Mouse (Mus musculus): ENCODE results near the gene Spty2d1. TPM values are rescaled to one million over a fixed set of nuclear protein-coding genes. Genes with fewer than 3 reads are reported as not detected.

The Spty2d1 gene
- polyA plus RNA-seq, 1 experiment from 2014 or later = 19.8 TPM

- peak overlapping the region; percentile 4; the same call in 1 of the 2 replicates for H3K27ac ChIP-seq (ENCODE audit: poor library complexity, severe bottlenecking)
- H3K4me1 ChIP-seq (replicated peaks) = peaks cover 16% of the 10 kb centered on the region
- peak; percentile 45; the same call in 1 of the 2 replicates for ATAC-seq (ENCODE audit: insufficient number of reproducible peaks, low FRiP score)
- no peak overlapping the region for H3K9ac ChIP-seq
- H3K27me3 ChIP-seq (replicated peaks) = no peaks in the 10 kb centered on the region
- H3K9me3 ChIP-seq (replicated peaks) = no peaks in the 10 kb centered on the region
- 50% methylated on average over 2 of the region's 2 CpGs for WGBS
- no peak overlapping the region for H3K4me2 ChIP-seq
- H3K36me3 ChIP-seq = peaks cover 10% of the 10 kb centered on the region
- no peak overlapping the region for H3K4me3 ChIP-seq
Observed at GRCm38 (mm10) chr7:46987073-46987472, 21.1 kb downstream of the Spty2d1 start.

GRCm38 (mm10) chr7:46986646-46987045 lies 21.6 kb downstream of the Spty2d1 start:
- H3K4me2 ChIP-seq = no peak overlapping the region
- H3K36me3 ChIP-seq = peaks cover 6% of the 10 kb centered on the region
- H3K9me3 ChIP-seq (replicated peaks) = no peaks in the 10 kb centered on the region
- 54% methylated on average over 5 of the region's 5 CpGs for WGBS
- H3K4me3 ChIP-seq = no peak overlapping the region
- no peaks in the 10 kb centered on the region for H3K27me3 ChIP-seq (replicated peaks)
- H3K27ac ChIP-seq (ENCODE audit: poor library complexity, severe bottlenecking) = peak overlapping the region; percentile 4; the same call in 1 of the 2 replicates
- peaks cover 16% of the 10 kb centered on the region for H3K4me1 ChIP-seq (replicated peaks)
- no peak overlapping the region for H3K9ac ChIP-seq
- ATAC-seq (ENCODE audit: insufficient number of reproducible peaks, low FRiP score) = no peak; the same call in 1 of the 2 replicates

- Histone ChIP-seq H3K4me2 (no peak overlapping the region), H3K9me3 (replicated peaks) (no peaks in the 10 kb centered on the region), H3K27me3 (replicated peaks) (no peaks in the 10 kb centered on the region), H3K4me3 (no peak overlapping the region), H3K9ac (no peak overlapping the region), H3K36me3 (peaks cover 6% of the 10 kb centered on the region), H3K4me1 (replicated peaks) (peaks cover 16% of the 10 kb centered on the region), H3K27ac (ENCODE audit: poor library complexity, severe bottlenecking) (peak overlapping the region; percentile 4; the same call in 1 of the 2 replicates)
- no peak for ATAC-seq (ENCODE audit: insufficient number of reproducible peaks, low FRiP score)
- WGBS = 56% methylated on average over 8 of the region's 8 CpGs
Observed at GRCm38 (mm10) chr7:46985718-46986505, 22.3 kb downstream of the Spty2d1 start.

- Histone ChIP-seq H3K4me1 (replicated peaks) (peaks cover 13% of the 10 kb centered on the region), H3K36me3 (no peaks in the 10 kb centered on the region), H3K9ac (no peak within 1 kb of the TSS), H3K27me3 (replicated peaks) (no peaks in the 10 kb centered on the region), H3K4me2 (no peak within 1 kb of the TSS), H3K4me3 (no peak within 1 kb of the TSS), H3K27ac (ENCODE audit: poor library complexity, severe bottlenecking) (no peak within 1 kb of the TSS), H3K9me3 (replicated peaks) (no peaks in the 10 kb centered on the region)
- ATAC-seq (ENCODE audit: insufficient number of reproducible peaks, low FRiP score) = no peak
- WGBS = 80% methylated on average over 3 of the region's 3 CpGs
Observed at GRCm38 (mm10) chr7:46983280-46983679, 24.9 kb downstream of the Spty2d1 start, which contains the start of gene Gm9999. Gene Gm9999, plus strand, starts transcription at chr7:46983580.

- no peak for ATAC-seq (ENCODE audit: insufficient number of reproducible peaks, low FRiP score)
- WGBS = 86% methylated on average over 11 of the region's 11 CpGs
- H3K4me1 ChIP-seq (replicated peaks) = no peaks in the 10 kb centered on the region
Observed at GRCm38 (mm10) chr7:46975456-46975855, 32.8 kb downstream of the Spty2d1 start.

GRCm38 (mm10) chr7:46974648-46975047 lies 33.6 kb downstream of the Spty2d1 start:
- Histone ChIP-seq H3K4me3 (no peak overlapping the region), H3K4me1 (replicated peaks) (no peaks in the 10 kb centered on the region), H3K9ac (no peak overlapping the region), H3K4me2 (no peak overlapping the region), H3K36me3 (no peaks in the 10 kb centered on the region), H3K9me3 (replicated peaks) (peaks cover 9% of the 10 kb centered on the region), H3K27me3 (replicated peaks) (no peaks in the 10 kb centered on the region), H3K27ac (ENCODE audit: poor library complexity, severe bottlenecking) (no peak overlapping the region)
- ATAC-seq (ENCODE audit: insufficient number of reproducible peaks, low FRiP score) = no peak
- 88% methylated on average over 4 of the region's 4 CpGs for WGBS

More at GRCm38 (mm10) chr7:46975456-46975855, 32.8 kb downstream of the Spty2d1 start:
- no peak overlapping the region for H3K27ac ChIP-seq (ENCODE audit: poor library complexity, severe bottlenecking)
- peaks cover 9% of the 10 kb centered on the region for H3K9me3 ChIP-seq (replicated peaks)
- H3K27me3 ChIP-seq (replicated peaks) = no peaks in the 10 kb centered on the region
- no peak overlapping the region for H3K9ac ChIP-seq
- H3K4me3 ChIP-seq = no peak overlapping the region
- no peaks in the 10 kb centered on the region for H3K36me3 ChIP-seq
- H3K4me2 ChIP-seq = no peak overlapping the region

GRCm38 (mm10) chr7:46969898-46970297 lies 38.3 kb downstream of the Spty2d1 start:
- Histone ChIP-seq H3K4me3 (no peak overlapping the region), H3K36me3 (no peaks in the 10 kb centered on the region), H3K4me1 (replicated peaks) (no peaks in the 10 kb centered on the region), H3K4me2 (no peak overlapping the region), H3K9me3 (replicated peaks) (peaks cover 9% of the 10 kb centered on the region), H3K9ac (no peak overlapping the region), H3K27me3 (replicated peaks) (no peaks in the 10 kb centered on the region), H3K27ac (ENCODE audit: poor library complexity, severe bottlenecking) (no peak overlapping the region)
- WGBS = 89% methylated on average over 4 of the region's 4 CpGs
- no peak for ATAC-seq (ENCODE audit: insufficient number of reproducible peaks, low FRiP score)

- Histone ChIP-seq H3K27ac (ENCODE audit: poor library complexity, severe bottlenecking) (no peak overlapping the region), H3K4me1 (replicated peaks) (peaks cover 17% of the 10 kb centered on the region), H3K4me2 (no peak overlapping the region), H3K9me3 (replicated peaks) (no peaks in the 10 kb centered on the region), H3K27me3 (replicated peaks) (0 out of 2 replicates have a peak, but pooled peaks cover 3% of the 10 kb centered on the region), H3K4me3 (no peak overlapping the region), H3K9ac (no peak overlapping the region), H3K36me3 (no peaks in the 10 kb centered on the region)
- 78% methylated on average over 7 of the region's 7 CpGs for WGBS
- no peak for ATAC-seq (ENCODE audit: insufficient number of reproducible peaks, low FRiP score)
Observed at GRCm38 (mm10) chr7:46964070-46964469, 44.1 kb downstream of the Spty2d1 start.

GRCm38 (mm10) chr7:46962806-46963618 lies 45.2 kb downstream of the Spty2d1 start:
- ATAC-seq (ENCODE audit: insufficient number of reproducible peaks, low FRiP score) = peak; percentile 57; the same call in 1 of the 2 replicates
- H3K9ac ChIP-seq = peak overlapping the region; percentile 55; the same call in 1 of the 2 replicates
- 1% methylated on average over 9 of the region's 9 CpGs for WGBS
- H3K4me1 ChIP-seq (replicated peaks) = peaks cover 19% of the 10 kb centered on the region
- H3K36me3 ChIP-seq = no peaks in the 10 kb centered on the region
- no peaks in the 10 kb centered on the region for H3K9me3 ChIP-seq (replicated peaks)
- H3K27ac ChIP-seq (ENCODE audit: poor library complexity, severe bottlenecking) = peak overlapping the region; percentile 72
- H3K27me3 ChIP-seq (replicated peaks) = 0 out of 2 replicates have a peak, but pooled peaks cover 3% of the 10 kb centered on the region
- H3K4me3 ChIP-seq = 0 out of 2 replicates have a peak overlapping the region, but pooled peaks have one; percentile 14
- peak overlapping the region; percentile 49 for H3K4me2 ChIP-seq

GRCm38 (mm10) chr7:46962132-46962531 lies 46.1 kb downstream of the Spty2d1 start:
- Histone ChIP-seq H3K27me3 (replicated peaks) (0 out of 2 replicates have a peak, but pooled peaks cover 3% of the 10 kb centered on the region), H3K27ac (ENCODE audit: poor library complexity, severe bottlenecking) (peak overlapping the region; percentile 72), H3K4me3 (no peak overlapping the region), H3K4me2 (no peak overlapping the region), H3K36me3 (no peaks in the 10 kb centered on the region), H3K4me1 (replicated peaks) (peaks cover 26% of the 10 kb centered on the region), H3K9ac (no peak overlapping the region), H3K9me3 (replicated peaks) (no peaks in the 10 kb centered on the region)
- no peak for ATAC-seq (ENCODE audit: insufficient number of reproducible peaks, low FRiP score)

- H3K9ac ChIP-seq = no peak overlapping the region
- 0 out of 2 replicates have a peak, but pooled peaks cover 3% of the 10 kb centered on the region for H3K27me3 ChIP-seq (replicated peaks)
- no peaks in the 10 kb centered on the region for H3K9me3 ChIP-seq (replicated peaks)
- H3K4me1 ChIP-seq (replicated peaks) = peaks cover 26% of the 10 kb centered on the region
- H3K27ac ChIP-seq (ENCODE audit: poor library complexity, severe bottlenecking) = peak overlapping the region; percentile 14; the same call in 1 of the 2 replicates
- no peak overlapping the region for H3K4me3 ChIP-seq
- ATAC-seq (ENCODE audit: insufficient number of reproducible peaks, low FRiP score) = no peak
- H3K4me2 ChIP-seq = no peak overlapping the region
- H3K36me3 ChIP-seq = 0 out of 2 replicates have a peak, but pooled peaks cover 3% of the 10 kb centered on the region
- 41% methylated on average over 3 of the region's 3 CpGs for WGBS
Observed at GRCm38 (mm10) chr7:46960991-46961390, 47.2 kb downstream of the Spty2d1 start.

Data from heart, embryonic 12.5 days (tissue).